Mouse (Mus musculus): ENCODE measurements at regions not wholly inside any gene's neighbourhood (a gene's known extent, or its start where the extent isn't known, plus 50 kb on each side); places are given as distances from the start of the nearest gene placed in this dataset.

- no peak for DNase-seq (ENCODE audit: low spot score)
Measured at GRCm38 (mm10) chr1:71900106-71901074, 247.4 kb upstream of the Fn1 start.

- DNase-seq (ENCODE audit: low spot score), result no peak
Measured at GRCm38 (mm10) chr1:71899128-71899527, 246.1 kb upstream of the Fn1 start.

GRCm38 (mm10) chr1:71898198-71898597 is 245.2 kb upstream of the Fn1 start:
- no peak for DNase-seq (ENCODE audit: low spot score)

- DNase-seq (ENCODE audit: low spot score), result no peak
Measured at GRCm38 (mm10) chr1:71897464-71898051, 244.6 kb upstream of the Fn1 start.

- DNase-seq (ENCODE audit: low spot score), result no peak
Measured at GRCm38 (mm10) chr1:71896141-71896725, 243.2 kb upstream of the Fn1 start.

GRCm38 (mm10) chr1:71893636-71894035 is 240.6 kb upstream of the Fn1 start:
- DNase-seq (ENCODE audit: low spot score), result no peak

- DNase-seq (ENCODE audit: low spot score), result no peak
Measured at GRCm38 (mm10) chr1:71887809-71888208, 234.8 kb upstream of the Fn1 start.

GRCm38 (mm10) chr1:71886903-71887302 is 233.9 kb upstream of the Fn1 start:
- DNase-seq (ENCODE audit: low spot score), result no peak

- no peak for DNase-seq (ENCODE audit: low spot score)
Measured at GRCm38 (mm10) chr1:71886233-71886632, 233.2 kb upstream of the Fn1 start.

GRCm38 (mm10) chr1:71881851-71882250 is 228.9 kb upstream of the Fn1 start:
- no peak for DNase-seq (ENCODE audit: low spot score)

GRCm38 (mm10) chr1:71881191-71881590 is 228.2 kb upstream of the Fn1 start:
- DNase-seq (ENCODE audit: low spot score), result no peak

GRCm38 (mm10) chr1:71880480-71880879 is 227.5 kb upstream of the Fn1 start:
- DNase-seq (ENCODE audit: low spot score), result no peak

GRCm38 (mm10) chr1:71876712-71877401 is 223.9 kb upstream of the Fn1 start:
- DNase-seq (ENCODE audit: low spot score), result no peak

GRCm38 (mm10) chr1:71874037-71874436 is 221.0 kb upstream of the Fn1 start:
- no peak for DNase-seq (ENCODE audit: low spot score)

GRCm38 (mm10) chr1:71865670-71866069 is 212.7 kb upstream of the Fn1 start:
- no peak for DNase-seq (ENCODE audit: low spot score)

- no peak for DNase-seq (ENCODE audit: low spot score)
Measured at GRCm38 (mm10) chr1:71864749-71865148, 211.7 kb upstream of the Fn1 start.

GRCm38 (mm10) chr1:71853212-71853611 is 200.2 kb upstream of the Fn1 start:
- no peak for DNase-seq (ENCODE audit: low spot score)

- no peak for DNase-seq (ENCODE audit: low spot score)
Measured at GRCm38 (mm10) chr1:71851268-71851667, 198.3 kb upstream of the Fn1 start.

- DNase-seq (ENCODE audit: low spot score), result no peak
Measured at GRCm38 (mm10) chr1:71848656-71849055, 195.7 kb upstream of the Fn1 start.

GRCm38 (mm10) chr1:71844938-71845685 is 192.1 kb upstream of the Fn1 start:
- no peak for DNase-seq (ENCODE audit: low spot score)

- peak; percentile 63 for DNase-seq (ENCODE audit: low spot score)
Measured at GRCm38 (mm10) chr1:71837764-71838163, 184.8 kb upstream of the Fn1 start.

All from retina, embryonic 14.5 days (tissue).